Mouse (Mus musculus) heart, embryonic 11.5 days (tissue): ENCODE data around the gene Pbld2. TPM values are rescaled to one million over a fixed set of nuclear protein-coding genes. Genes with fewer than 3 reads are reported as not detected.

Experiments
- ATAC-seq: fragments of 200-750 bp; cut with Nextera tagmentation; replicated peaks from 2 replicates; pipeline ENCODE4 v1.8.0; 2017; ENCODE audit warnings: moderate library complexity; ENCODE audit not compliant: insufficient number of reproducible peaks, low FRiP score, low TSS enrichment
- H3K27ac ChIP-seq: fragments of 300-500 bp; sonication (generic); 2 replicates; pipeline ENCODE4 v1.5.1; 2014; ENCODE audit warnings: mild to moderate bottlenecking, low read depth, low read length
- H3K27me3 ChIP-seq: fragments of 300-500 bp; sonication (generic); 2 replicates; pipeline ENCODE4 v1.6.1; 2014; ENCODE audit warnings: mild to moderate bottlenecking, low read length, mixed read lengths; ENCODE audit not compliant: control insufficient read depth, insufficient read depth
- H3K36me3 ChIP-seq: fragments of 300-500 bp; sonication (generic); 2 replicates; pipeline ENCODE4 v1.6.1; 2014; ENCODE audit warnings: mild to moderate bottlenecking, low read length, moderate library complexity, mixed read lengths; ENCODE audit not compliant: control insufficient read depth, insufficient read depth
- H3K4me1 ChIP-seq: fragments of 300-500 bp; sonication (generic); 2 replicates; pipeline ENCODE4 v1.6.1; 2014; ENCODE audit warnings: low read length; ENCODE audit not compliant: control insufficient read depth, insufficient read depth
- H3K4me2 ChIP-seq: fragments of 300-500 bp; sonication (generic); 2 replicates; pipeline ENCODE4 v1.6.1; 2014; ENCODE audit warnings: mild to moderate bottlenecking, moderate library complexity
- H3K4me3 ChIP-seq: fragments of 300-500 bp; sonication (generic); 2 replicates; pipeline ENCODE4 v1.5.1; 2014; ENCODE audit warnings: low read depth, low read length
- H3K9ac ChIP-seq: fragments of 300-500 bp; sonication (generic); 2 replicates; pipeline ENCODE4 v1.6.1; 2014; ENCODE audit warnings: mild to moderate bottlenecking, low read depth, low read length, moderate library complexity
- H3K9me3 ChIP-seq: fragments of 300-500 bp; sonication (generic); replicated peaks from 2 replicates; pipeline ENCODE4 v1.6.1; 2016; ENCODE audit warnings: low read length; ENCODE audit not compliant: control insufficient read depth
- WGBS: fragments of 180-500 bp; shearing (Covaris S2); extraction: QIAGEN DNeasy Blood & Tissue Kit; methylation state at CpG from one replicate; pipeline ENCODE4 v1.1.7; 2014; ENCODE audit not compliant: insufficient replicate concordance; 5-methylcytosine and 5-hydroxymethylcytosine counted together
- polyA plus RNA-seq: library from polyadenylated mRNA; unstranded; fragments of >200 nt; fragmentation: Nextera tagmentation; extraction: Ambion mirVana; gene quantifications from 2 replicates; pipeline ENCODE4 v1.2.1, GENCODE M21; 2014

Pbld2 gene
- polyA plus RNA-seq, 1 experiment from 2014 or later: 0.67 TPM

DNA sequence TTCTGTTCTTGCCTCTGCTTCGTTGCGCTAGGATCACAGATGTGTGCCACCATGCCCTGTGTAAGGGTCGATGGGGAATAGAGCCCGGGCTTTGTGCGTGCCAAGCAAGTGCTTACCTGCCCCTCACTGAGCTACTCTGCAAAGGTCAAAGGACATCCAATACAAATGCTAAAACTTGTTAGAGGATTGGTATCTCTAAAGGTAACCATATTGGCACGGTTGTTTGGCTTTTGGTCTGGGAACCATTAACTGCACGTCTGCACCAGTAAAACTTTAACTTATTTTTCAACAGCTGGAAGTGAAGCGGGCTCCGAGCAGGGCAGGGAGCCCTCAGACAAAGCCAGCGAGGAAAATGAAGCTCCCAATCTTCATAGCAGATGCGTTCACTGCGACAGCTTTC is 37.2 kb downstream of the Pbld2 start:
- no peaks in the 10 kb centered on the region for H3K4me1 ChIP-seq
- H3K36me3 ChIP-seq: no peaks in the 10 kb centered on the region
- no peak overlapping the region for H3K27ac ChIP-seq
- no peak overlapping the region for H3K9ac ChIP-seq
- ATAC-seq: no peak
- WGBS: 70% methylated on average over 12 of the region's 12 CpGs
- no peak overlapping the region for H3K4me3 ChIP-seq
- no peaks in the 10 kb centered on the region for H3K9me3 ChIP-seq
- H3K27me3 ChIP-seq: peaks cover 4% of the 10 kb centered on the region; the same call in 1 of the 2 replicates
- H3K4me2 ChIP-seq: no peak overlapping the region

DNA sequence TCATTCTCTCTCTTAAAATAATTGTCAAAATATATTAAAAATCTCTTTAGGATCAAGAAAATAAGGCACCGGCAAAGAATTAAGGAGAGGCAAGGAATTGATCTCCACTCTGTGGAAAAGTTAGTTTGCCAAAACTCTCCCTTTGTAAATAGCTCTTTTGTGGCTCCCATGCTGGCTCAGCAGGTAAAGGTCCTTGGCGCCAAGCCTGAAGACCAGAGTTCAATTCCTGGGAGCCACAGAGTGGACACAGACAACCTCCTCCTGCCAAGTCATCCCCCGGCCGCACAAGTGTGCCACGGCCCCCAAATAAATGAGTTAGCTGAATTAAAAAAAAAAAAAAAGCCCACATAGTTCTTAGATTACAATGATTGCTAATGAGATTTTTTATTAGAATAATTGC is 38.6 kb downstream of the Pbld2 start:
- ATAC-seq: no peak
- Histone ChIP-seq H3K27me3 (peaks cover 4% of the 10 kb centered on the region; the same call in 1 of the 2 replicates), H3K9me3 (no peaks in the 10 kb centered on the region), H3K36me3 (no peaks in the 10 kb centered on the region), H3K4me1 (no peaks in the 10 kb centered on the region), H3K4me3 (no peak overlapping the region), H3K9ac (no peak overlapping the region), H3K27ac (no peak overlapping the region), H3K4me2 (no peak overlapping the region)
- 87% methylated on average over 5 of the region's 5 CpGs for WGBS

DNA sequence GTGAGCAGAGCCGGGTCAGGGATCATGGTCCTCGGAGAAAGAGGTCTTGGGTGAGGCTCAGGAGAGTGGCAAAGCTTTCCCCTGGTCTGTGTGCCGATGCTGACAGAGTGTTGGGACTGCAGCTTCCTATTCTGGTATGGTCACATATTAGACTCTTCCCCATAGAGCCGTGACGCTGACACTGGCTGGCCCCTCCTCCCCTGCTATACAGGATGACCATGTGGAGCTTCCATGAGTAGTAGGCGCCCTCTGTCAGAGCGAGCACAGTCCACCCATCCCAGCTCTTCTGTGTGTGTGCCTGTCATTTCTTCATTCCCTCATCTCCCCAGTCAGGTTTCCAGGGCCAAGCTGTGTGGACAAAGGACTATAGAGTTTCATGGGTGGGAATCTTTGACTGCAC is 39.2 kb downstream of the Pbld2 start:
- no peak overlapping the region for H3K4me2 ChIP-seq
- WGBS: 78% methylated on average over 7 of the region's 7 CpGs
- no peaks in the 10 kb centered on the region for H3K9me3 ChIP-seq
- ATAC-seq: no peak
- H3K27ac ChIP-seq: no peak overlapping the region
- no peaks in the 10 kb centered on the region for H3K4me1 ChIP-seq
- no peak overlapping the region for H3K4me3 ChIP-seq
- no peak overlapping the region for H3K9ac ChIP-seq
- H3K36me3 ChIP-seq: no peaks in the 10 kb centered on the region
- H3K27me3 ChIP-seq: peaks cover 4% of the 10 kb centered on the region; the same call in 1 of the 2 replicates

DNA sequence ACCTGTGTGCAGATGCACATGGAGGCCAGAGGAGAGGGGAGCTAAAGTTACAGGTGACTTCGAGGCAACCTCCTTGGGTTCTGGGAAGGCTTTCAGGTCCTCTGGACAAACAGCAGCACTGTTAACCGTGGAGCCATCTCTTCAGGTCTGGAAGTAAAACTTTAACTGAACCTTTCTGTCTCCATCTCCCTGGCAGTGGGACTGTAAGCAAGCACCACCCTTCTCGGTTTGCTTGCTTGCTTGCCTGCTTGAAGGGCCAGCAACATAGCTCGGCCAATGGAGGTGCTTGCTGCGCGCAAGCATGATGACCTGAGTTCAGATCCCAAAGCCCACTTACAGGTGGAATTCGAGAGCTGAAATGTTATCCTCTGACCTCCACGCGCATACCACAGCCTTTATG is 40.4 kb downstream of the Pbld2 start:
- Histone ChIP-seq H3K4me1 (no peaks in the 10 kb centered on the region), H3K36me3 (no peaks in the 10 kb centered on the region), H3K27ac (no peak overlapping the region), H3K4me2 (no peak overlapping the region), H3K9me3 (no peaks in the 10 kb centered on the region), H3K4me3 (no peak overlapping the region), H3K27me3 (peaks cover 4% of the 10 kb centered on the region; the same call in 1 of the 2 replicates), H3K9ac (no peak overlapping the region)
- 72% methylated on average over 9 of the region's 9 CpGs for WGBS
- no peak for ATAC-seq

DNA sequence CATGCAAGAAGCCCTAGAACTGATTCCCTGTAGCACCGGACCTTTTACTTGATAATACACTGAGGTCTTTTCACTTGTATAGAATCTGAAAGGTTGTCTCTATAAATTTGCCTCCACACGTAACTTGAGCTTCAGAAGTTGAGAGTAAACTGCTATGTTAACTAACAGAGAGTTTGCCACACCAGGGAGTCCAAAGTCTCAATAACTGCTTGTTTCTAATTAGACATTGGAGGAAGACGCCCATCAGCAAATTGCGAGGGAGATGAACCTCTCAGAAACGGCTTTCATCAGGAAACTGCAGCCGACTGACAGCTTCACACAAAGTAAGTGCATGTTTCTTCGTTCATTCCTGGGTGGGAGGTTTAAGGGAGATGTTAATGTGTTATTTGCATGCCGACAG is 41.4 kb downstream of the Pbld2 start:
- WGBS: 54% methylated on average over 8 of the region's 8 CpGs
- H3K4me1 ChIP-seq: no peaks in the 10 kb centered on the region
- no peak overlapping the region for H3K27ac ChIP-seq
- H3K4me2 ChIP-seq: no peak overlapping the region
- H3K36me3 ChIP-seq: no peaks in the 10 kb centered on the region
- no peak overlapping the region for H3K4me3 ChIP-seq
- ATAC-seq: no peak
- no peak overlapping the region for H3K9ac ChIP-seq
- H3K27me3 ChIP-seq: peaks cover 4% of the 10 kb centered on the region; the same call in 1 of the 2 replicates
- H3K9me3 ChIP-seq: no peaks in the 10 kb centered on the region

DNA sequence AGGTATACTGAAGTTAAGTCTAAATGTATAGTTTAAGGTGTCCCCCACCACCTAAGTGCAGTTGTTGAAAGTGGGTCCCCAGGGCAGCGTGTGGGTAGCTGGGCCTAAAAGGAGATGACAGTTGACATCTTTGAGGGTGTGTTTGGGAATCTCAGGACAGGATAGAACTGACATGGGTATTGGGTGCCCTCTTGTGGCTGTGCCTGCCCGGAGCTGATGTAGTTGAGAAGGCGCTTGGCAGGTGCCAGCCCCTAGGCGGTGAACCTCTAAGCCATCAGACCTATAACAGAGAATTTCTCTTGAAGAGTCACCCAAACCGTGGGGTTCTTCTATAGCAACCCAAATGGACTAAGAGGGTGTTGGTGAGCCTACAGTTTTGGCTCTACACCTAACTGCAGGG is 41.9 kb downstream of the Pbld2 start:
- no peak overlapping the region for H3K9ac ChIP-seq
- no peak overlapping the region for H3K4me2 ChIP-seq
- H3K27me3 ChIP-seq: peaks cover 4% of the 10 kb centered on the region; the same call in 1 of the 2 replicates
- no peak for ATAC-seq
- no peaks in the 10 kb centered on the region for H3K4me1 ChIP-seq
- no peaks in the 10 kb centered on the region for H3K9me3 ChIP-seq
- H3K36me3 ChIP-seq: no peaks in the 10 kb centered on the region
- no peak overlapping the region for H3K27ac ChIP-seq
- 10% methylated on average over 5 of the region's 5 CpGs for WGBS
- H3K4me3 ChIP-seq: no peak overlapping the region

DNA sequence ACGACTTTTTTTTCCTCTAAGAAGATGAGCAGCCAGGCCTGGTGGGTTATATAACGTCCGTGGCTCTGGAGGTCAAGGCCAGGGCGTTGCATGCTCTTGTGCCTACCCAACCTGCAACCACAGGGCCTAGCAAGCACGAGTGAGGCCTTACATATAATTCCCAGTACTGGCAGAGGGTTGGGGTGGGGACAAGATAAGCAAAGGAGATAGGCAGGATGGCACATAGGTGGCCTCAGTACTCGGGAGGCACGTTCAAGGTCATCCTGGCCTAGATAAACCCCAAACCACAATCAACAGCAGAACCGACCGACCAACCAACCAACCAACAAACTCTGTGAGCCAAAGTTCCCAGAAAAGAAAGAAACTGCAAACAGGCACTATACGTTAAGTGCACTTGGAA is 62.2 kb downstream of the Pbld2 start:
- no peak overlapping the region for H3K4me2 ChIP-seq
- H3K27ac ChIP-seq: no peak overlapping the region
- no peak for ATAC-seq
- peaks cover 3% of the 10 kb centered on the region; the same call in 1 of the 2 replicates for H3K27me3 ChIP-seq
- no peaks in the 10 kb centered on the region for H3K36me3 ChIP-seq
- 69% methylated on average over 10 of the region's 10 CpGs for WGBS
- H3K4me3 ChIP-seq: no peak overlapping the region
- no peak overlapping the region for H3K9ac ChIP-seq
- no peaks in the 10 kb centered on the region for H3K9me3 ChIP-seq
- peaks cover 4% of the 10 kb centered on the region; the same call in 1 of the 2 replicates for H3K4me1 ChIP-seq

DNA sequence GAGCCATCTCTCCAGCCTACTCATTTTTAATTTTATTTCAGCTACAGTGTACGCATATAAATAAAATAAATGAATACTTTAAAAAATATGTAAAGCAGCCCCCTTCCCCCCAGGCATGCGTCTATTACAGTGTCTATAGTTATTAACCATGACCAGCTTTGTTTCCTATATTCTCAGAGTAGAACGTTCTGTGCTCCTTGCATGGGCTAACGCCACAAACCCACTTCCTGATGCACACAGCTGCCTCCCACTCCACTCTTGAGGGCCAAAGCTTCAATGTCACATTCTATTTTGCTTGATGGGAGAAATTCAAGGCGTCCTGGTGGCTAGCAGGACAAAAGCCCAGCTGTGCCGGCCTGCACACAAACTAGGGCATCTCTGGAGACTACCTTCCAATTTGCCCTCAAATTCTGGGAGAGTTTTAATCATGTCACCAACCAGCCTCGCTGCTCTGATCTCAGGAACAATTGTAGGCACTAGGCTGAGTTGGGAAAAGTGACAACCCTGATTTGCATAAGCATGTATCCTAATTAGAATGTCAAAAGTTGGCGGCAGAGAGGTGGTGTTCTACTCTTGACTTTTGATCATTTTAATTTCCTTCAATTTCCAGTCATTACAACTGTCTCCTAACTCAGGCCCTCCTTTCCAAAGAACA is 65.1 kb downstream of the Pbld2 start:
- Histone ChIP-seq H3K4me2 (peak overlapping the region; percentile 74), H3K27me3 (peaks cover 3% of the 10 kb centered on the region; the same call in 1 of the 2 replicates), H3K36me3 (no peaks in the 10 kb centered on the region), H3K4me1 (peaks cover 4% of the 10 kb centered on the region; the same call in 1 of the 2 replicates), H3K9me3 (no peaks in the 10 kb centered on the region), H3K4me3 (peak overlapping the region; percentile 40), H3K9ac (no peak overlapping the region; the same call in 1 of the 2 replicates), H3K27ac (no peak overlapping the region)
- 43% methylated on average over 8 of the region's 8 CpGs for WGBS
- ATAC-seq: no peak
